Mouse (Mus musculus) CH12F3 (cell line): ENCODE results near the gene Rai1.

Experiments
- in situ Hi-C: fragments of 300-500 bp; cut with MboI; formaldehyde crosslinking; loops from 2 replicates; pipeline ENCODE4 v1.14.3; 2020; ENCODE audit warnings: low sequenced_read_pairs

Gene Rai1

DNA sequence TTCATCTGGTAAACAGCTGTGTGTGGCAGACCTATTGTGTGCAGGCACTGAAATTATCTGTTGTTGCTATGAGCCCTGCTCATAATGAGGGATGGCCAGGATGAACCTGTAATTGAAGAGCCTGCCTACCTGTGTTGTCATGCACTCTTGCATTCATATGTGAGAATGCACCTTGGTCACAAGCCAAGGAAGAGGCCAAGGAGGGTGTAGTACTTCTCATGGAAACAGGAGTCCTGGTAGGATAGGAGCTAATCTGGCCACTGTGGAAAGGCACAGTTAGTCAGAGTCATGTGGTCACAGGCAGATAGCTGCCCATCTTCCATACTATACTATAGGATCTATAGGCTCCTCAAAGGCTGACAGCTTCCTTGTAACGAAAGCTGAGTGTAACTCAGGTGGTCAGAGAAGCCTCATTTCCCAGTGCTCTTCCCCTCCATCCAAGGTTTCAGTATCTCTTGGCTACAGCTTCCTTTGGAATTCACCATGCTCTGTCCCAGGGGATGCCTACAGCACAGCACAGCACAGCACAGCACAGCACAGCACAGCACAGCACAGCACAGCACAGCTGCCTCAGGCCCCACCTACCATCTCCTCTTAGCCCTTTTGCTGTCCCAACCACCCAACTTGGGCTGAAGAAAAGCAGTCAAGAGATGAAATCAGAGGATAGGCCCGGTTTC is 15.9 kb downstream of the Rai1 start:
- in situ Hi-C loops, result no loop called here

DNA sequence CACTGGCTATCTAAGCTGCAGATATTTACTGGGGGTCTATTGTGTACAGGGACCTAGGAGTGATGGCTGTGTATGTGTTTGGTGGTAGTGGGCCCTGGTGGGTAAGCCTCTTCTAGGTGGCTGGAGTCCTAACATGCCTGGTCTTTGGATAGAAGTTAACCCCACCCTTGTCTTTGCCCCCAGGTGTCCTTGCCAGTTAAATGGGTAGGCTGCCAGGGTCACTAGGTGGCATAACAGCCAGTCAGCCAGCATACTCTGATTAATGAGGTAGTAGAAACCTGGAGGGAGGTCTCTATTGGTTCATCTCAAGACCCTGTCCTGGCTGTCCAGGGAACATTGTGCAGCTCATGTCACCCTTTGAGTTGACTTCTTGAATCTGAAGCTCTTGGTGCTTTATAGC is 17.8 kb downstream of the Rai1 start:
- in situ Hi-C loops, result no loop called here

DNA sequence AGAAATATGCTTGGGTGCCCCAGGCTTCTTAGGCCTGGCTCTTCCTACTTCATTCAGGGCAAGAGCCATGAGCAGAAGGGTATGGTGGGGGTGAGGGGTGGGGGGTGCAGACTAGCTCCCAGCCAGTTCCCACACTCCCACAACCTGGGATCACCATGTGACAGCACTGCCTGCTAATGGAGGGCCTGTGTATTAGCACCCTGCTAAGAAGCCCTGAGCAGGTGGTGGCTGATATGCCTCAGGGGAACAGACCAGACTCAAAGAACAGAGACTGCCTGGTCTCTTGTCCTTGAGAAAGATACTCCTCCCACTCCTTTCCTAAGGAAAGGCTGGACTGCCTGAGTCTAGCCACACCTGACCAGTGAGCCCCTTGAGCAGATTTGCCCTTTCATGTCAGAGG is 22.2 kb downstream of the Rai1 start:
- in situ Hi-C loops, result no loop called here

DNA sequence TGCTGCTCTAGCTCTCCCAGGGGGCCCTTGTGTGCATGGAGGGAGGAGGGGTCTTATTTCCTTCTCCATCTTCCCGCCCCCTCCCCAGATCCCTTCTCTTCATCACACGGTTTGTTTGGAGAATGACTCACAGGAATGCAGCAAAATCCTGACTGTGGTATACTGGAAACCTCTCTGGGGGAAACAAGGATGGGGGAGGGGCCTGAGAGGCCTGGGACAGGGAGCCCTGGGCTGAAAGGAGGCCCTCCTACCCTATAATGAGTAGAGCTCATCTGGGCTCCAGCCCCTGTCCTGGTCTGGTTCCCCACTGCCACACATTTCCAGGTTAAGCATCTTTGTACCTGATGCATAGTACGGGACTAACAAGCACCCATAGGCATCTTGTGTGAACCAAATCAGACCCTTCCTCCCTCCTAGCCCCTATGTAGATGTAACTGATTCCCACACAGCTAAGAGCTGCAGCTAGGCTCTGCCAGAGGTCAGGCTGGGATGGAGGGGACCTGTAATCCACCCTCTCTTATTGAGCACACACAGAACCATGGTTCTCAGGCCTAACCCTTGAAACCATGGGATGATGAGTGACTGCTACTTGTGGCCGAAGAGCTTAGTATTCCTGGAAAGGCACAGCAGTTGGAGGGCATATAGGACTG is 23.2 kb downstream of the Rai1 start:
- in situ Hi-C loops, result no loop called here

DNA sequence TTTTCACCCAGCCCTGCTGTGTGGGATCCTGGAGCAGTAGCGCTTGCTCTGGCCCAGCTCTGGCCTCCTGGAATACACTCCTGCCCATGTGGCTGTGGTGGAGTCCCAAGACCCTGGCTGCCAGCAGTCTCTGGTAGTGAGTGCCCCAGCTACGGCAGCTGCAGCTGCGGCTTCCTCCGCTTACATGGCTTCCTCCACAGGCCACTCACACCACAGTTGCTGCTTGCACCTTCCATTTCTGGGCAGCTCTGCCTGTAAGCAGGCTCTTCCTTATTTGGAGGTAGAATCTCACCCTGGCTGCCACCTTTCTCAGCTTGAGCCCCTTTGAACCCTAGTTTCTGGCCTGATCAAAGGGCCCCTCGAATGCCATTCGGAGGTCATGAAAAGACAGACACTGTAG is 25.7 kb downstream of the Rai1 start:
- in situ Hi-C loops, result no loop called here

DNA sequence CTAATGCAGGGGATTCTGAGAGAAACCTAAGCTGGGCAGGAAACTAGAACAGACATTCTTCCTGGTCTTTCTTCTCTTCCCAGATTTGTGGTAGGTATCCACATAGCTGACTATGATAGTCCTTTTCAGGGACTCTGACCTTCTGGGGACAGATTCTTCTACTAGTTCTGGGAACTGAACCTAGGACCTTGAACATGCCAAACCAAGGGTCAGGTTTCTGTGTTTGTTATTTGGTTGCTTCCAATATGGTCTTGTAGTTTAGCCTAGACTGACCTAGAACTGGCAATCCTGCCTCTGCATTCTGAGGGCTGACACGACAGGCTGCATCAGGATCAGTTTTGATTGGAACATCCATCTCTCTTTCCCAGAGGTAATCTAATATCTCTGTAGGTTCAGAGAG is 27.2 kb downstream of the Rai1 start:
- in situ Hi-C loops, result no loop called here

DNA sequence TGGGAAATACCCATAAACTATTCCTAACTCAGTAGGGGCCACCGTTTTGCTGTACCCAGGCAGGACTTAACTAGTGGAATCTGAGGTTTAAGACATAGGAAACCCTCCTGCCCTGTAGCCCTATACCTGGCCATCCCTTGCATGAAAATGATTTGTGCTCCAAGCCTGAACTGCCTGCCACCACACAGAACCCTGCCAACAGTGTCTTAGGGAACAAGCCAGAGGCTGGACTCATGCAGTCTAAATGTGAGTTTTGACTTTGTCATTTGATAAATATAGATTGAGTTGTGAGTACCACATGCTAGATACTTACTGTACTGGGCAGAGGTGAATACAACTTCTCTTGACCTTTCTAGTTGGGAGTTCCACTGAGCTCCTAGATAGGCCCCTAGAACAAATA is 31.7 kb downstream of the Rai1 start:
- in situ Hi-C loops, result no loop called here

DNA sequence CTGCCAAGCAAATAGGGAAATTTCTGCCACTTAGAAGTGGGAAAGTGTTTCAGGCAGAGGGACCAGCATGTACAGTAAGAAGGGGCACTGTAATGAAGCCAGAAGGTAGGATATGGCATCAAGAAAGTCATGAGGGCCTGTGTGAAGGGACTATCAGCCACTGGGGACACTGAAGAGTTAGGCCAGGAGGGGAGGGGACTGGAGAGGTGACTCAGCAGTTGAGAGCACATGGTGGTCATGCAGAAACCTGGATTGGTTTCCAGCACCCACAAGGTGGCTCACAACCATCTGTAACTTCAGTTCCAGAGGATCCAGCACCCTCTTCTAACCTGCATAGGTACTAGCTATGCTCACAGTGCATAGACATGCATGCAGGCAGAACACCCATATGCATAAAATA is 32.4 kb downstream of the Rai1 start:
- in situ Hi-C loops, result no loop called here

DNA sequence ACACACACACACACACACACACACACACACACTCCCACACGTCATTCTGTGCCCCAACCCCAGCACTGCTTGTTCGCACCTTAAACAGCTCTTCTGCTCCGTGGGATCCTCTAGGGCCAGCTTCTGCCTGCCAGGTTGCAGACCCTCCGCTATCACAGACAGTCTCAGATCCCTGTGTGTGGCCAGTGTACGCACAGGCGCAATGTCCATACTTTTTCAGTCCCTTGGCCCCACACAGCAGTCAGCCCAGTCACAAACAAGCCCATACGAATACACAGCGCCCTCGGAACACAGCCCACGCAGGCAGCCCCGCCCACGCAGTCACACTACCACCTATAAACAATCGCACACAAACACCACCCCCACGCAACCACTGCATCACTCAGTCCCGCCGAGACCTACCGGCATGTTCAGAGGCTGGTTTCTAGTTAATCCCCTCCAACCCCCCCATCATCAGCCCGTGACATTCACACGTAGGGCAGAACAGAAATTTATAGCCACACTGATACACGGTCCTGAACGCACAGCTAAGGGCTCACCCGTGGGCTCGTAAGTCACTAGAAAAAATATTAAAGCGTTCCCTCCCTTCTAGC is 34.4 kb downstream of the Rai1 start:
- in situ Hi-C loops, result no loop called here

DNA sequence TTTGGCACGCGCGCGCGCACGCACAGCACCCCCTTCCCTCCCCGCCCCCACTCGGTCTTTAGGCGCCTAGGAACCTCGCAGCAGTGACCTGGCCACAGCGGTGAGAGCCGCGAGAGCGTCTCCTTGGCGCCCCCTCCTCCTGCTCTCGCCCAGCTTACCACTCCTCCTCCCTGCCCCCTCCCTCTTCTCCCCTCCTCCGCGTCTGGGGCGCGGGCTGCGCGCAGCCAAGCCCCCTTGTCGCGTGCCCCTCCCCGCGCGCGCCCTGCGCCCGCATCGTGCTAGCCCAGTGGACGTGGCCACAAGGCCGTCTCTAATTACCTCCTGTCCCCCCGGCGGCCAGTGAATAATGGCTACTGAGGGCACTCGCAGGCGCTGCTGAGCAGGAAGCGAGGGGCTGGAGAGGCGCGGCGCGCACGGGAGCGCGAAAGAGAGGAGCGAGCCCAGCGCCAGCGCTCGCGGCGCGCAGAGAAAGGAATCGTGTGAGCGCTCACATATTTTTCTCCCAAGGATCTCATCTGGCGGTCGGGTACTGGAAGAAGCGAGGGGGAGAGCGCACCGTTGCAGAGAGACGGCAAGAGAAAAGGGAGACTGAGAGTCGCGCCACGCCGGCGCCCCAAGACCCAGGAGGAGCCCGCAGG is 35.0 kb downstream of the Rai1 start:
- in situ Hi-C loops, result no loop called here

DNA sequence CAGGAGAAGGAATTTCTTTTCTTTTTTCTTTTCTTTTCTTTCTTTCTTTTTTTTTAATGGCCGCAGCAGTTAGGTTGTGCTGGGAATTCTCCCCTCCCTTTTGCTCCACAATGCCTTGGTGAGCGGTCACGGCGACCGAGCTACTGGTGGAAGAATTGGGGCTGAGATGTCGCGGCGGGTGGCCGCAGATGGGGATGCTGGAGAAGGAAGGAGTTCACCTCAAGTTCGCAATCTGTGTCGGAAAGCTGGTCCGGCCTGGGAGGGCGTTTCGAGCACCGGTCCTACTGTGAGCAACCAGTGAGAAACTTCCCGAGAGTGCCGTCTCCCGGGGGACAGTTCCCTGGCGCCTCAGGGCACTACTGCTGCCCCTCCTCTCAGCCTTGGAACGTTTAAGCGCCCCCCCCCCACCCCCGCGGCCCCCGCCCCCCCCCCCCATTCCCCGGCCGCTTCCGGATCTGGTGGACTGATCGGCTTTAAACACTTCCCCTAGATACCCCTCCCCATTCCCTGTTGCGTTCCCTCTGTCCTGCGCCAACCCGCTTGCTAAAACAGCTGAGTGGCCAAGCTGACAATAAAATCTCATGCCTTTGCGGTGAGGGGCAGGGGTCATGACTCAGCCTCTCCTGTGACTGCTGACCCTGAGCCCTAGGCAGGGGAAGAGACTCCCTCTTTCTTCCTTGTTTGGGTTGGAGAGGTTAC is 35.9 kb downstream of the Rai1 start:
- in situ Hi-C loops, result no loop called here

DNA sequence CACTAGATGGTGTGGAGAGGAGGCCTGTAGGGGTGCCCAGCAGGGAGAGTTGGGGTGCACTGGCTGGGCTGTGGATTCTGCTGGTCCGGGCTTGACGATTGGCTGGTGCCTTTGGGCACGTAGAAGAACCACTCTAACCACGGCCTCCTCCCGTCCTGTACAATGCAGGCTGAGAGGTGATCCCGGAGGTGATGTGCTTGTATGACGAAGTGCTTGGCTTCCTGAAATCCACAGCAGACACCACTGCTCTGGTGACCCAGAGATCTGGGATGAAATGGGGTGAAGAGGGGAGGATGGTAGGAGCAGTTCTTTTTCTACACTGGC is 36.4 kb downstream of the Rai1 start:
- in situ Hi-C loops, result no loop called here

DNA sequence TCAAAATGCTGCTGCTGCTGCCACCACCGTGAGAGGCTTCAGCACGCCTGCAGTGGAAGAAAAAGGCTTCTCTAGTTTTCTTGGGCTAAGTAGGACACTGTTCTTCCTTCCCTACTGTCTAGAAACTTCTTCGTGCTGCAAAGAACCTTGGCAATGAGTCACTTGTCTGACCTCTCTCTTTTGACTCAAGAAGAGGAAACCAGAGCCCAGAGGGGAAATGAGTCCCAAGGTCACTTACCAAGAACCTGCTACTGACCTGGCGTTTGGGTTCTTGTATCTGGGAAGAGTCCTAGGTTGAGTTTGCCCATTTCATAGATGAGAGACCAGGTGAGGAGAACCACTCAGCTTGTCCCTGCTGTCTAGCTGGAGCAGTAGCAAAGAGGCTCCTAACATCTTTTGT is 38.3 kb downstream of the Rai1 start:
- in situ Hi-C loops, result no loop called here

DNA sequence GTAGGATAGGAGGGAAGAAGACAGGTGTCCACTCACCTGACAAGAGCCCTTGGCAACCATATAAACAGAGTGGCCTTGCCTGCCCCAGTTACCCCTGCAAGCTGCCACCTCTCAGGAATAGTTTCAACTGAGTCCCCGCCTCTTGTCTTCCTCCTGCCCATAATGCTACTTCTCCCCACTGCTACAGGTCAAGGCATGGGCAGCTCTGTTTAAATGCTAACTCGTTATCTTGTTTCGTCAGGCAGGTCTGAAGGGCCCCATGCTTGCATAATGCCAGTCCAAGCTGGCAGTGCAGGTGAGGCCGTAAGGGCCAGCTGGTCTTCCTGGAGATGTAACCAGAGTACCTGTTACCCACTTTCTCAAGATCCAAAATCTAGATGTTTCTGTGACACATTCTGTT is 41.4 kb downstream of the Rai1 start:
- in situ Hi-C loops, result no loop called here

DNA sequence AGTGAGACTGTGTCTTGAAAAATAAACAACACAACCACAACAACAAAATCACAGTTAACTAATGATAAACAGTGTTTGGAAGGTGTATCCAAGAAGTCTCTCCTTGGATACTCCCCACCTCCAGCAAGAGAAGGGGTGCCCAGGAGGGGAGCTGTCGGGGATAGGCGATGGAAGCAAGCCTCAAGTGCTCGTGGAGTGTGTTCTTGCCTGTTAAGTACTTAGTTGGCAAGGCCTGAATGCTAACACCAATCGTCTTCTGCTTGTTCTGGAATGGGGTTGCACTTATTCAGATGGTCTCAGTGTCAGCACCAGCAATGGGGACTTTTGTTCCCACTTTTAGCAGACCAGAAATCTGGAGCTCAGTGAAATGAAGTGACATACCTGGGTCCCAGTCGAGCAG is 43.8 kb downstream of the Rai1 start:
- in situ Hi-C loops, result no loop called here

DNA sequence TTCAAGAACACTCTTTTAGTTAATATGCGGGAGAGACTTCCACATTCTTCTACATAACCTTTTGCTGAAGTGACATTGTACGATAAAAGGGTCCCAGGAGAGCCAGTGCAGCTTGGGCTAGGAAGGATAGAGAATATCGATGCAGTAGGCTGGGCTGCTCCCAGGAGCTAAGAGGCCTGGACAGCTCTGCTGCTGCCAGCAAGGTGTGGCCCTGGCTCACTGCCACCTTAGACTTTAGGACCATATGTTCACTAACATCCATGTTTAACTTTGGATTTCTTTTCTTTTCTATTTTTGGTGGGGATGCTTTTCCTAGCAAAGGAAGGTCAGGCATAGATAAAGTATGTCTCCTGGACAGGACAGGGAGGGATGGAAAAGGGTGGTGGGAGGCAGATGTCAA is 44.3 kb downstream of the Rai1 start:
- in situ Hi-C loops, result no loop called here

DNA sequence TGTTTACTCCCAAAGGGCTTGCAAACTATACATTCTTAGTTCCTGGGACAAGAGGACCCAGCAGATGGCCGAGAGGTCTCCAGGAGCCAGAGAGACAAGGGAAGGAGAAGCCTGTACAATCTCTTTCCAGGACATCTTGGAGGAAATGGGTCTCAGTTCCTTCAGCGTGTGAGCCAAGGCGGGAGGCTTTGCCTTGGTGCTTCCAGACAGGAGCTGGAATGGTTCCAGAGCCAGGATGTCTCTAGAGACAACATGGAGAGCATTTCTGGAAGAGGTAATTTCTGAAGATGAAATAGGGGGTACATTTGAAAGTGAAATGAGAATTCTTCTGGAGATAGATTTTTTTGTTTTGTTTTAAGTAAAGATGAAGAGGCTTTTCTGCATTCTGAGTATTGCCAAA is 45.9 kb downstream of the Rai1 start:
- in situ Hi-C loops, result no loop called here

DNA sequence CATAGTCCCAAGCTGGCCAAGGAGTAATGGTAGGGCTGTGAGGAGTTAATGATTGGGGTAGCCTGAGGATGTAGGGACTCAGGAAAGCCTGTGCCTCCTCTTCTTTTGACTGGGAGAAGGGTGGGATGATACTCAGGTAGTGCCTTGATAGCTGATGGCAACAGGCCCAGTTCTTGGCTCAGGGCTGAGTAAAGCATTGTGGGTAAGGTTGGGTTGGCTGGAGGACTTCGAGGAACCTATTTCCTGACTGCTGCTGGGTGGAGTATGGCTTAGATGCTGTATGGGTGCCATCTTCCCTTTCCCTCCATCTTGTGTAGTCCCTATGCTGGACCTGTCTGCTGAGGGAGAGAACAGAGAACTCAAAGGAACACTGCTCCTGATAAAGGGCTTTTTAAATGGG is 47.5 kb downstream of the Rai1 start:
- in situ Hi-C loops, result no loop called here

DNA sequence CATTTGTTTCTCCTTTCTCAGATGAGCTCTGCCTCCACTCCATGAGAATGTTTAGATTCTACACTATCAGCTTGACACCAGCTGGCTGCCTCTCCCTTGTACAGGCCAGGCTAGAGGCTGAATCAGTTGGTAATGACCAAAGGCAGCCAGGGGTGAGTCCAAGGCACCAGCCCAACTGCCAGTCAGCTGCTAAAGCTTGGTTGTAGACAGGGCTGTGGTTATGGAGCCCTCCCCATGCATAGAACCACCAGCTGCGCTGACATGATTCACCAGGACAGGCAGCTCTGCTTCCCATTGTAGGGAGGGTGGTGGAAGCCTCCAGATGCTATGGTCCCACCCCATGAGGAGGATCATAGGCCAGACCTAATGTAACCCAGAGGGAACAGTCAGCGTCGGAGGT is 49.1 kb downstream of the Rai1 start:
- in situ Hi-C loops, result no loop called here

DNA sequence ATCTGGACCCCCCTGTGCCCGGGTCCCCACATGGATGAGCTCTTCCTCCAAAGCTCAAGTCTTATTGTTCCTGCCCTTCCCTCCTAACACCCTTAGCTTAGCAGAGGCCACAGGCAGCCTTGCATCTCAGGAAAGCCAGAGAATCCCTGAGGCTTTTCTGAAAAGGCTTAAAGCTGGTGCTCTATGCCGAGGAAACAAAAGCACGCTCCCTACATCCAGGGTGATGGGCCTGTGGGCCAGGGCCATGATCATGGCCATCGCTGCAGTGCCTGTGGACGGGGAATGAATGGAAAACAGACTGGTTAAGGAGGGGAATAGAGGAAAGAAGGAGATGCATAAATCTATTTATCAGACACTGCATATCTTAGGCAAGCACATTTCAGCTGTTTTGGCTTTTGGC is 50.9 kb downstream of the Rai1 start:
- in situ Hi-C loops, result no loop called here

DNA sequence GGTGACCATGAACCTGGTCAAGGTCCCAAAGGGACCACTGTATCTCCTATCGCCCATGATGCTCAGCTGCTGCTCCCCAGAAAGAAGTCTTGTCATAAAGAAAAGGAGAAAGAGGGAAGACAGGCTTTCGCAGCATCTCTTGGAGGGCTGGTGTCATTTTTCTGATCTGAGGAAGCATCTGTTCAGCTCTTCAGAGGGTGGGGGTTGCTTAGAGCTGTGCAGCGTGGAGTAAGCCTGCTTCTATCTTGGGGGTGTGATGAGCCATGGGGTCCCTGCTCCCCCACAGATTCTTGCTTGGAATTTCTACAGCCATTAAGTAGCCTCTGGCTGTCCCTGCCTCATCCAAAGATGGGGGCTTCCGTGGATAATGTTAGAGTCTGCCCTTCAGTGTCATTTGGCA is 53.5 kb downstream of the Rai1 start:
- in situ Hi-C loops, result no loop called here

DNA sequence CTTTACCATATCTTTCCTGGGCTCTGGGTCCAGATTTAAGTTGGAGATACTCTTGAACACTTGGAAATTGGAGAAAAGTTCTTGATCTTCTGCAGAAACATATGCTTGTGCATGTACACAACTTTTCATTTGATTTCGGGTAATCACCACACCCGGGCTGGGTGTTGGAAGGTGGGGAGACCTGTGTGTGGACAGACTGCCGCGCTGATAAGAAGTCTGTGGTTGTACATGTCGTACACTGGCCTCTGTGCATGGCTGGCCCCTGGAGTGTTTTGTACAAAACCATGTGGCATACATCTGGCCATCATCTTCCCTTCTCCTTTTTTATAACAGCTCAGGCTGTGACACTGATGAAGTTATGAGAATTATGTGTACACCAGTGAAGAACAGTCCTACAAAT is 55.1 kb downstream of the Rai1 start:
- in situ Hi-C loops, result no loop called here
